Mouse (Mus musculus): ENCODE data around the gene Zdhhc22.

Gene Zdhhc22

DNA sequence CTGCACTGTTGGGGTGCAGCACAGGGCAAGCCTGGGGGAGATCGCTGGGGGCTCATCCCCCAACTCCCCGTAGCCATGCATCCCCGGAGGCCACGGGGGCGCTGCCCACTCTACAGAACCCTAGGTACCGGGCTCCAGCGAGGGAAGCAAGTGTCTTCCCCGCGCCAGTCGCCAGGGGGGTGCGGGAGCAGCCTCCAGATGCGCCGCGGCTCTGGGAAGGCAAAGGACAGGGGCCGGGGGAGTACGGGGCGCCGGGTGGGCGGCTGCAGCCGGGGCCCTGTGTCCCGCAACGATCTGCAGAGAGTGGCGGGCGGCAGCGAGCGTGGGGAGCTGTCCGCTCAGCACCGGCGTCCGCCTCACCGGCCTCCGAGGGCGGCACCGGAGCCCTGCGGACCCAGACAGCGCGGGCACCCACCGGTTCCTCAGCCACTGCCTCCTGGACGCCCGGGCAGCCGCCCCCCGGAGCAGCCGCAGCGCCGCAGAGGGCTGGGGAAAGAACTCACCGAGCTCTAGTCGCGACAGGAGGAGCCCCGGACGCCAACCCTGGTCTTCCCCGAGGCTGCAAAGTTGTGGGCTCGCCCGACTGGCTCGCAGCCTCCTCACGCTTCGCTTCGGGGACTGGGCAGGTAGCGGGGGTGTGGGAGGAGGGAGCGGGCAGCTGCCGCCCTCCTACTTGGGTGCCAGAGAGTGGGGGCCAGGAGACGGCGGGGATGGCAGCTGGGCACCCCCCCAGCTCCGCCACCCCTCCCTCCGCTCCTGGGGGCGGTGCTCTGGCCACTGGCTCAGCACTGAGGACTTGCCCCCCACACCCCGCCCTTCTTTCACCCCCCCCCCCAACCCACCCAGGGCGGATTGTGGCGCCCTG, at the start of gene Zdhhc22:
Gene Zdhhc22, minus strand, starts transcription at position 541 of the 865 bp plus-strand sequence.
- peak; percentile 69 for DNase-seq

DNA sequence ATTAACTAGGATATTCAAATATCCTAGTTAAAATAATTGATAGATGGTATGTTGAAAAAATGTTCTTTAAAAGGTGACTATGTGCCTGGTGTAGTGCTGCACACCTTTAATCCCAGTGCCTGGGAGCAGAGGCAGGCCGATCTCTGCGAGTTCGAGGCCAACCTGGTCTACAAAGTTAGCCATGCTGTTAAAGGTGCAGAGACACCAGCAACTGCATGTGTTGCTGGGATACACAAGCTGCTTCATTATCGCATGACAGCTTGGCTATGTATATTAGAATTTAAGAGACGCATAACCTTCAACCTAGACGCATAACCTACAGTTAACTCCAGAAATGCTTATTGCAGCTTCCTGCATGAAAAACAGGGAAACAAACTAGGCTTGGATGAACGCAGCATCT, 46.4 kb upstream of the Zdhhc22 start:
- no peak for DNase-seq

DNA sequence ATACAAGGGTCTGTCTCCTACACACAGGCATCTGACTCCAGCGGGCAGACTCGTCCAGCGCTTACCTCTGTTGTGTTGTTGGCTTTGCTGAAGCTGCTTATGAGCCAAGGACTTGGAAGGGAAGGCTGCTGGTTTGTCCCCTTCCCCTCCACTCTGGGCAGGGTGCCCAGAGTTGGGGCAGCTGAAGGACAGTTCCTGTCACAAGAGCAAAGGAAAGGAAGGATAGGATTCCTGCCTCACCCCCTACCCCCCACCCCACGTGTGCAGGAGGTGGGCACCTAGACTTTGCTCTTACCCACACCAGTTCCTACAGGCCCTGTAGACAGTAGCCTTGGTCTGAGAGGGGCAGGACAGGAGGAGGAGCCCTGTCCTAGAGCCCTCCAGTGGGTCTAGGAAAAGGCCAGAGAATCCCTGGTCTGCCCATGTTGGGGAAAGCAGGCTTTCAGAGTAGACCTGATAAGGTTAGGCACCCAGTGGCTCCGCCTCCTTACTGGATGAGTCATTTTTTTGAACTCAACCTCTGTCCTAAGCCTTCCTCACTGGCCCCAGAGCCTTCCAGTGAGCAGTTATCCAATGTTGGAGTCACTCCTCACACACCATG, 41.0 kb upstream of the Zdhhc22 start:
- DNase-seq: no peak

DNA sequence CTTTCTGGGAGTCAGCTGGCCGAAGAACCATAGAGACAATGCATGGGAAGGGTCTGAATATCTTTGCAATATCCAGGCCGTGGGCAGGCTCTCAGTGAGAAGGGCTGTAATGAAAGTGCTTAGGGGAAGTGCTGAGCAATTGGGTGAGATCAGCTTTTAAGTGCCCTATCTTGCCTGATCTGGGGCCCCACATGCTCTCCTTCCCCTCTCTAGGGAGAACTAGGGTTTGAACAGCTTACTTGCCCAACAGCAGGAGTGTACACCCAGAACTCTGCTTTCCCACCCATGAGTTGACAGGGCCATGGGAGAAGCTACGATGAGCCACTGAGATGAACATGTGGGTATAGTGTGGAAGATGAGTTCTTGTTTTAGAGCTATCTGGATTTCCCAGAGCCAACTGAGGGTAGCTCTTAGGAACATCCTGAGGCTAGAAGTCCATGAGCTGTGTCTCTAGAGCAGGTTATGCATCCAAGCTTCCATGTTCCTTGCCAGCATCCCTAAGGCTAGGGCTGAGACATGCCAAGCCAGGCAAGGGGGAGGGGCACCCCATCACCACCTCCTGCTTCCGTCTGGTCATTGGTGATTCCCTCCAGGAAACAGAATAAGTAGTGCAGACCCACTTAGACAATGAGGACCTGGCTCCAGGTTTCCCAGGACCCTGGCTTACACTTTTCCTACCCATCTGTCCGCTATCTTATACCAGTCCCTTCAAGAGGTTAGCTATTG, 39.2 kb upstream of the Zdhhc22 start:
- no peak for DNase-seq

DNA sequence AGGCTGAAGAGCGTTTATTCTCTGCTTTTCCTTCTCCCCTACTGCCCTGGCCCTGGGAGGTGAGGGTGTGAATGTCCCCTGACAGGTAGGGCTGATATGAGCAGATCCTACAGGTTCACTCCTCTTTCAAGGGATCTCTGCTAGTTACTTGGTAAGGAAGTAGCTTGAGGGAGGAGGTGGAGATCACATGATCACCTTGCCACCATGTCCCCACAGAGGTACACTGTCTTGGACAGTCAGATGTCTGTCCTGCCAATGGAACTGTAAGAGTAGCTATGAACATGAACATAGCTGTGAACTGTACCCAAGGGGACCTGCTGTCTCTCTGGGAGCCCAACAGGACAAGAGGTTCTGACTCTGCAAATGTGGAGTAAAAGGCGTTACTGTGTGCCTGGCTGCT, 37.8 kb upstream of the Zdhhc22 start:
- no peak for DNase-seq

DNA sequence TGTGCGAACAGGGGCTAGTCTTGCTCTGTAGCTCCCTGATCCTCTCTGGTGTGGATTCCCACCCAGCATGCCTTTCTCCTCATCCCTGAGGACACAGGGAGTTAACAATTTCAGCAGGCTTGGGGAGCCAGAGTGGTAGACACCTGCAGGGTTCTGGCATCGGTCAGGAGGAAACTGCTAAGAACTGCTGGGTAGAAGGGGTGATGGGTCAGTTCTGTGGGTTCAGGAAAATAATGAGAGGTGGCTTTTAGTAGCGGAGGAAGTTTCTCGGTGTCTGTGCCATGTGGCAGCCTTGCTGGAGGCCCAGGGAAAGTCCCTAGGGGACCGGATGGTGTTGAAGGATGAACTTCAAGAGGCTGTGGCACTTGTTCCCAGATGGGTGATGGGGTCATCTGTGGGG, 37.2 kb upstream of the Zdhhc22 start:
- DNase-seq: no peak

DNA sequence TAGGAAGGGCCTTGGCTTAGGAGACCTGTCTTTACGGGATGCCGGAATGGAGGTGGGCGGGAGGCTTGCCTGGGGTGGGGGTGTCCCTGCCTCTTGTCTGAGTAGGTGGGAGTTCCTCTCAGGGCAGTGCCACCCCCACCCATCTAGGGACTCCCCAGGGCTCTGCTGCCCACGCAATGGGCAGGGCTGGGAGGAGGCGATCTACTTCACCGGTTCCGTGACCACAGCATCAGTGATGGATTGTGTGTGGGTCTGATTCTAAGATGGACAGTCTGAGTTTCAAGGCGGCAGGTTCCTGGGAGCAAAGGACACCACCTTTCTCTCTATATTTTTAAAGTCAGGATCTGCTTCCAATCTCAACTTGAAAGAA, 36.6 kb upstream of the Zdhhc22 start:
- no peak for DNase-seq

DNA sequence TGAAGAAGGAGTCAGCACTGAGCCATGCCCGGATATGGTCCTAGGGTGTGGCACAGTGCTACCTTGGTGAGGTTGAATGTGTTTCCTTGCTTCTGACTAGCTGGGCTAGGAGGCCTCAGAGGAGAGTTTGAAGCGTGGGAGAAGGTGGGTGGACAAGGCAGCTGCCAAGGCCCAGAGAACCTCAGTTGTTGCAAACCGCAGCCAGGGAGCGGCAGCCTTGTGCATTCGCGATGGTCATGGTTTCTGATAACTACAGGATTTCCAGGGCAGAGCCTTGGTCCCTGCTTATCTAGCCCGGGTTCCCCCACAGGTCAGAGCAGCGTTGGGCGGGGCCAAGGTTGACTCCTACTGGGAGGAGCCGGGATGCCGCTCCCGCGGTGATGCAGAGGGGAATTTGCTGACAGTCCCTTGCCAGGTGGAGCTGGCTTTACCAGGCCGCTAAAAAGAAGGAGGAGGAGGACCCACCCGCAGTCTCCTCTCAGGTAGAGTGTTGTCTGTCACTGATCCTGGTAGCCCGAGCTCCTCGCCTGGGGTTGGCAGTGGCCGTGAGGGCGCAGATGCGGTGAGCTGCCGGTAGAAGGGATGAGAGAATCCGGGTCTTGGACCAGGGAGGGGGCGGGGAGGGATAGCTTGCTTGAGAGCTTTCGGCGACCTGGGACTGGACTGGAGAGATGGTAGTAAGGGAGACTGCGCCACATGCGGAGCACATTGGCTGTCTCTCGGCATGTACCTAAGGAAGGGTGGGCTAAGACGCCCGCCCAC, 36.1 kb upstream of the Zdhhc22 start:
- peak; percentile 62 for DNase-seq

DNA sequence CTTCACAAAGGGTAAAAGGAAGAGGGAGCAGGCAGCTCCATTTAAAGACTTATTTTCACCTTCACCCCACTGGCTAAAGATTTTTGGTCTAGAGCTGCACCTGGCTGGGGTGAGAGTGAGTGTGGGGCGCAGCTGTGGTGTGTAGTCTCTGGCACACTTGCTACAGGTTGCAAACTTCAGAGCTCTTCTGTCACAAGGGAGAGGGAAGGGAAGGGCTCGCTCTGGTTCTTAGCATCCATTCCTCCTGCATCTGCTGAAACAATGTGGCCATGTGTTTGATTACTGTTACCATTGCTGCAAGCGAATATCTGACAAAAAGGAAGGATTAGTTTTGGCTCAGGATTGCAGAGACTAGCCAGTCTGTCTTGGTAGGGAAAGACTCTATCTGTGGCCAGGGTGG, 33.2 kb upstream of the Zdhhc22 start:
- DNase-seq: no peak

DNA sequence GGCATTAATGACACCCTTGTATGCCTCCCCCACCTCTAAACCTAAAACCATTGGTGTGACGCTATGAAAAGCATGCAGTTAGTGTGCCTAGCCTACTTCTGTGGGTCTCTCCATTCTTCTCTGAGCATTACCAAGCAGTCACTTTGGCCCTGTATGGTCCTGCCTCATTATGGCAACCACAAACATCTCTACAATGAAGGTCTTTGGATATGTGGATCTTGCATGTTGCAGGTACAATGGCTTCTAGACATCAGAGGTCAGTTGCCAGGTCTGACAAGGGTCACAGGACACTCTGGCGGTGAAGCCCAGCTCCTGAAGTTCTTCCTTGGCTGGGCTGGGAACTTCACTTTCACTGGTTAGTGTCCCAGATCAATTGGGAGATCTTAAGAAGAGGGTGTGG, 31.8 kb upstream of the Zdhhc22 start:
- no peak for DNase-seq

DNA sequence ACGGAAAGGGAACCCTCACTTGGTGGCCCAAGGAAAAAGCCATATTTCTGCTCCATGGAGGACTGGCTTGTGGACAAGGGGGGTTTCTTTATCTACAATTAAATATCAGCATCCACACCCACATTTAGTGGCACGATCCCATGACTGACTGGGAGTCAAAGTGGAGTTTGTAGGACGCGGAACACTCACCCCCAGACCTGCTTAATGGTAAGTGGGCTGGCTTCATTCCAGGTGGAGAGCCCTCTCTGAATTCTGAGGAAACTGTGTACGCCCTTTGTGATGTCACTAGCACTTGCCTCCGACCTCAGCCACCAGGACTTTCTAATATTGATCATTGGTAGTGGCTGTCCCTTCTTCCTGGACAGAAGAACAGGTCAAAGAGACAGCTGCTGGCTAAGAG, 30.8 kb upstream of the Zdhhc22 start, which contains the start of gene Tmem63c:
Gene Tmem63c, plus strand, starts transcription at position 301 of the 400 bp plus-strand sequence.
- DNase-seq: no peak

DNA sequence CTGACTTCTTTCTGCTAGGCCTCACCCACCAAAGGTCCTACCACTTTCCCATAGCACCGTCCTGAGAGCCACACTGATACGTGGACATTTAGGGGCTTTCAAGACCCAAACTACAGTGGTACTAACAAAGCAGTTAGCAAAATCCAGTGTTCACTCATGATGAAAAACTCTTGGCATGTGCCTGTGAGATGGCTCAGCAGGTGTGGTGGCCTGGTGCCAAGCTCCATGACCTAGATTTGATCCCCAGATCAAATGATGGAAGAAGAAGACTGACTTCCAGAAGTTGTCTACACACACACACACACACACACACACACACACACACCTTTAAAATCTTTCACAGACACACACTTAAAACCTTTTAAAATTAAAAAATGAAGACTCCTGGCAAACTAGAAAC, 28.5 kb upstream of the Zdhhc22 start:
- DNase-seq: no peak

DNA sequence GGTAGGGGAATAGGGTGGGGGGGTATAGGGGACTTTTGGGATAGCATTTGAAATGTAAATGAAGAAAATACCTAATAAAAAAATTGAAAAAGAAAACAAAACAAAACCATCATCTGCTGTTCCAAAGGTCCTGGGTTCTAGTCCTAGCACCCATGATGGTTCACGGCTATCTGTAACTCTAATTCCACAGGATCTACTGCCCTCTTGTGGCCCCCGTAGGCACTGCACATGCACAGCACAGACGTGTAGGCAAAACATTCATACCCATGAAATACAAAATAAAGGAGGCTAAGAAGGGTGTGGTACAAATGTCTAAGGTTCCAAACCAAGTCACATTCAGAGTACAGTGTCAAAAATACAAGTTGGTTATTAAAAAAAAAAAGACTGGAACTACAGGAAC, 26.8 kb upstream of the Zdhhc22 start:
- DNase-seq: peak; percentile 39

DNA sequence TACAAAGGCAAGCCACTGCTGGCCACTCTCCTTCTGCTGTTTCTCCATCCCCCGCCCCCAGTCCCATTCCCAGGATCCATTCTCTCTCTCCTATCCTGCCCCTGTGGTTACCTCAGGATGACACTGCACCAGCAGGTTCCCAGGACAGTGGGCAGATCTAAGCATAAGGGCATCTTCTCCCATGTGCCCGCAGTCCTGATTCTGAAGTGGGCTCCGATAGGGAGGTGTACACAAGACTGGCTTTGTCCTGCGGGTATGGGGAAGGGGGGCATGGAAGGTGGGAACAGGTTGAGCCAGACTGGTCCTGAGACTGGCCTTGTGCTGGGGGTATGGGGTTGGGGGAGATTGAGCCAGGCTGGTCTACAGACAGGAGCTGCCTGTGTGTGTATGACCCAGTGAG, 14.4 kb upstream of the Zdhhc22 start:
- no peak for DNase-seq

DNA sequence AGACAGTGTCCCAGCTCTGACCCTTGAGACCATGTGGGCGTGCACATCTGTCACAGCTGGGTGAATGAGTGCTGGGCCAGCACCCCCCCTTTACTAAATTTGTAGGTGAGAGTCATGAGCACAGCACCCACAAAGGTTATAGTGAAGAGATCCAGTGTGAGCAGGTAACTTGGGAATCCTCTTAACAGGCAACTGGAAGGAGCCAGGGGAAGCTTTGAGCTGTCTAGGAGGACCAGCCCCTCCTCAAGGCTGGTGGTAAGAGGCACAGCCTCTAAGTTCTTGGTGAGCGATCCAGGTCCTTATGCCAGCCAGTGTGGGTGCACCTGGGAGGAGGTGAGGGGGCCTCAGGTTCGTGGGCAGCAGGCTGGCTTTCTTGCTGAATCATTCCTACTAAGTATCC, 13.4 kb upstream of the Zdhhc22 start:
- DNase-seq: no peak

DNA sequence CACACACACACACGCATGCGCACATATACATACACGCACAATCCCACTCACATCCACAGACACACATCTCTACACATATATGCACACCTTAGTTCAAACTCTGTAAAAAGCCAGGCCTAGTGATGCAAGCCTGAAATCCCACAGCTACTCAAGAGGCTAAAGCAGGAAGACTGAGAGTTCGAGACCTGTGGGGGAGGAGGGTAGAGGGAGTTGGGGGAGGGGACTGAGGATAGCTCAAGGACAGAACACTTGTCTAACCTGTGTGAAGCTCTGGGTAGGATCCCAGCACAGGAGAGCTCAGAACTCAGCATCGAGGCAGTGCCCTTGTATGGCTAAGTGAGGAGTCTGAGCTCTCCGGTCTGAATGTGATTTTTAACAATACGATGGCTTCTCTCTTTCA, 12.6 kb upstream of the Zdhhc22 start:
- no peak for DNase-seq

DNA sequence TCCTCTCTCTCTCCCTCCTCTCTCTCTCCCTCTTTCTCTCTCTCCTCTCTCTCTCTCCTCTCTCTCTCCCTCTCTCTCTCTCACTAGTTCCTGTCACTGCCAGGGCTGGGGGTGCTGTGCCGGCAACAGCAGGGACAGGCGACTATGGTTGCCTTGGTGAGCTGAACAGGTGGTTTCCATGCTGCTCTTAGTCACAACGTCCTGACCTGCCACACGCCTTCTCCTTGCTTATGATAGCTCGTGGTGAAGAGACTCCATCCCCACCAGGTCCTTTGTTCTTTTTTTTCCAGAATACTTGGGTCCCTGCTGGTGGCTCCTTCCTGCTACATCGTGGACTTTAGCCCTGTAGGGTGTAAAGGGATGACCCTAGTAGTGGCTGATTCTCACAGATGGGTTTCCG, 12.0 kb upstream of the Zdhhc22 start:
- no peak for DNase-seq

DNA sequence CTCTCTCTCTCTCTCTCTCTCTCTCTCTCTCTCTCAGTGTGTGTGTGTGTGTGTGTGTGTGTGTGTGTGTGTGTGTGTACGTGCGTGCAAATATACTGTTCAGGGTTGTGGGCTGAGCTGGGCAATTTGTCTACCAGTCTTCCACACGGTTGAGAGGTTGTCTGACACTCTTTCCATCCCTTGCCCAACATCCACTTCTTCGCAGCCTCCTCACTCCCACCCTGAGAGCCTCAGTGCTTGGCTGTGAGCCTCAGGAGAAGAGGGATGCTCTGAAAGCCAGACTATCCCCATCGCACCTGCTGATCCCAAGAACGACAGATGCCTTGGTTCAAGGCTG, 10.6 kb upstream of the Zdhhc22 start:
- DNase-seq: no peak

DNA sequence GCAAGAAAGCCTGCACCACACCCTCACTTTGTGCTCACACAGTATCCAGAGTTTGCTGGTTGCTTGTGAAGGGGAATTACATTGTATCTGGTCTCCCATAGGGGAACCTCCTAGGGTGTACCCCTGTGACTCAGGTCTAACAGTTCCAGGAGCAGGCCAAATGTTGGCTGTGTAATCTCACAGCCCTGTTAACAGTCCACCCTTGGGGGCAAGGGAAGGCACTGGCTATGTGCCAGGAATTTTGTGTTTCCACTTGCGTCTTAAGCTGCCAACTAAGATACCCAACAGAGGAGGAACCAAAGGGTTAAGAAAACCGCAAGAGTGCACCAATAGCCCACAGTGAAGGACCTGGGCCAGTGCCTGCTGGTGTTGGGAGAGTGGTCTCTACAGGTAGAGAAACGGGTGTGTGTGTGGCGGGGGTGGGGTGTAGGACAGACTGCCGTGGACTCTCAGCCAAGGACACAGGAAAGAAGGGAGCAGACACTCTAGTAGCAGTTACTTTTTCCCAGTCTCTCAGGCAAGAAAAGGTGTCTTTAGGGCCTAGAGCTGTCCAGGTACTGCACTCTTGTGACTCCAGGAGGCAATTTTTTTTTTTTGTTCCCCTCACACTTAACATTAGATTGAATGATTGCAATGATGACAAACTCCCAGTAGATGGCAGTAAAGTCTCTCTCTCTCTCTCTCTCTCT, 10.1 kb upstream of the Zdhhc22 start:
- DNase-seq: no peak

DNA sequence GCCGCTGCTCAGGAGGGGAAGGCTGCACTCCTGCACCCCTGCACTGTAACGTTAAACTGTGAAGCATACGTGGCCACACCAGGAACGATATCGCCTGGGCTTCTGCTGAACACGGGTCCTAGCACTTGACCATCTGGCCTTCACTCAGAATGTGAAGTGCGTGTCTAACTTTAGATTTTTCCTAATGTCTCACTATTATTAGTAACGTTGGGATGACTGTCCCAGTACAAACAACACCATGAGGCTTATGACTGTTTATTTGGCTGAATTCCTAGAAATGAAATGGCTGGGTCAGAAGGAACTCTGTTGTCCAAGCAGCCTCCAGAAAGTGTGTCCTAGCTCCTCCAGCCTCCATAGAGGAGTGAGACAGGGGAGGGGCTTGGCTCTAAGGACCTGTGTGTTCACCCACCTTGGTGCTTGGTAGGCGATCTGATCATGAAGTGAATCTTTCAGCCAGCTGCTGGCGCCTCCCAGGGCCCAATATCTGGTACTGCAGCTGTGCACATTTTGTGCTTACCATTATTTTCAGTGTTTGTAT, 9.1 kb upstream of the Zdhhc22 start:
- DNase-seq: no peak

DNA sequence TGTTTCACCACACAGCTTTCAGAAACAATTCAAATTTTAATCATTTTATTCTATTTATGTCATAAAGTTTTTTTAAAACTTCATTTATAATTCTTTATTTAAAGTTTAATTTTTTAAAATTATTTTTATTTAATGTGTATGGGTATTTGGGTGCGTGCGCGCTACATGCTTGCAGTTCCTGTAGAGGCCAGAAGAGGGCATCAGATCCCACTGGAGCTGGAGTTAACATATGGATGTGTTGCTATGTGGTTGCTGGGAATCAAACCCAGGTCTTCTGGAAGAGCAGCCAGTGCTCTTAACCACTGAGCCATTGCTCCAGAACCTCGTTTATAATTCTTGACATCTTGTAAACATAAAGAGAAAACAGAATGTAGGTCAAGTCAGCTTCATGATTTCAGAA, 8.5 kb upstream of the Zdhhc22 start:
- DNase-seq: no peak

DNA sequence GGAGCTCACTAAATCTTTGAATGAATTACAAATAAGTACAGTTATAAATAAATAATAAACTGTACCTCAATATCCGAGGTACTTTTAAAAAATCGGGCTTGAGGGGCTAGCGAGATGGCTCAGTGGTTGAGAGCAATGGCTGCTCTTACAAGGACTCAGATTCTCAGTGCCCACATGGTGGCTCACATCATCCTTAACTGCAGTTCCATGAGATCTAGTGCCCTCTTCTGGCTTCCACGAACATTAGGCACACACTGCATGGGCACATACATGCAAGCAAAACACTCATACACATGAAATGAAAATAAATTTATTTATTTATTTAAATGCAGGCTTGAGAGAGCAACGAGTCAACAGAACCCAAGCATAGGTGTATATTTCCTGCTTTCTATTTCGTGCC, 5.7 kb upstream of the Zdhhc22 start:
- no peak for DNase-seq

DNA sequence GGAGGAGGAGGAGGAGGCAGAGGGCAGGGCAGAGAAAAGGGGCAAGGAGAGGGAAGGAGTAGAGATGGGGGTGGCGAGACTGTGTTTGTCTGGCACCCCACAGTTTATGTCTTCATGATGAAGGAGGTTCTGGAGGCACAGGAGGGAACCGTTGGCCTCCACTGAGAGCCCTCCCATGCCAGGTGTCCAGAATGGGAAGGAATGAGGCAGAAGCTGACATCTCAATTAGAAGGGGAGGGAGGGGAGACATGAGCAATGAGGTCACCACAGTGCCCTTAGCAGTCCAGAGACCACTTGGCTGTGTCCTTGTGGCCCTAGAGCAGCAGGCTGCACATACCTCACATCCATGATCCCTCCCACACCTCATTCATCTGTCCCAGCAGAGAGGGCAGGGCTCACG, 4.5 kb upstream of the Zdhhc22 start:
- DNase-seq: no peak

Data from right cerebral cortex, postnatal 4 days (tissue).